Mouse (Mus musculus): ENCODE results near the gene Mtpn. TPM values are rescaled to one million over a fixed set of nuclear protein-coding genes. Genes with fewer than 3 reads are reported as not detected.

Mtpn gene
- 180 and 191 TPM in 2 replicates for polyA plus RNA-seq (2015; fragmentation: Nextera tagmentation; extraction: Ambion mirVana)

DNA sequence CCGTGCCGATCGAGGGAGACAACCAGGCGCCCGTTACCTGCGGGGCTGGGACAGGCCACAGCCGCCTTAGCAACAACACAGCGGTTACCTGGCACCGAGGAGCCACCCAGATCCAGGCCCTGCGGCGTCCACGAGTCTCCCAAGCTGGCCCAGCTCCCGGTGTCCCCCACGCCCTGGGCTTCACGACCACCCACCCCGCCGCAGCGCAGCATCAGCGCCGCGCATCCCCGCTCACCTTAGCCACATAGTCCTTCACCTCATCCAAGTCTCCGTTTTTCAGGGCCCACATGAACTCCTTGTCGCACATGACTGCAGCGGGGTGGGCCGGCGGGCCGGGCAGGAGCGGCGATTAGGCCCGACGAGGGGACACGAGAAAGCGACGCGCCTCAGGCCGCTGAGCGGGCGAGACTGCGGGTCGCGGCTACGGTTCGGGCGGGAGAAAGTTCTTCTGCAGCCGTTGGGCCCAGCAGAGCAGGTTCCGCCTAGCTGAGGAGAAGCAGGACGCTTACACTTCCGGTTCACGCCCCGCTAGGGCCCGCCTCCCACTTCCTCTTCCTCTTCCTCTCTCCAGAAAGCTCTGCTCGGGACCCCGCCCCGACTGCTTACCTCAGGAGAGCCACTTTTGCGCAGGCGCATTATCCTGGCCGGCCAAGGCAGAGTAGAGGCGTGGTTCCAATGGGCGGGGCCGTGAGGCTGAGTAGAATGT lies at the start of gene Mtpn:
TSS of gene Mtpn (minus strand) at position 585 of the 706 bp plus-strand sequence.
- peak; percentile 100 for ATAC-seq
- peaks cover 20% of the 10 kb centered on the region for H3K4me1 ChIP-seq (replicated peaks)
- H3K36me3 ChIP-seq = no peaks in the 10 kb centered on the region
- peak within 1 kb of the TSS; percentile 99 for H3K9ac ChIP-seq (replicated peaks)
- peak within 1 kb of the TSS; percentile 96 for H3K4me3 ChIP-seq (replicated peaks)
- H3K27me3 ChIP-seq = no peaks in the 10 kb centered on the region
- WGBS = 0% methylated on average over 61 of the region's 61 CpGs
- no peaks in the 10 kb centered on the region for H3K9me3 ChIP-seq
- peak within 1 kb of the TSS; percentile 87 for H3K4me2 ChIP-seq (replicated peaks)
- peak within 1 kb of the TSS; percentile 68 for H3K27ac ChIP-seq

DNA sequence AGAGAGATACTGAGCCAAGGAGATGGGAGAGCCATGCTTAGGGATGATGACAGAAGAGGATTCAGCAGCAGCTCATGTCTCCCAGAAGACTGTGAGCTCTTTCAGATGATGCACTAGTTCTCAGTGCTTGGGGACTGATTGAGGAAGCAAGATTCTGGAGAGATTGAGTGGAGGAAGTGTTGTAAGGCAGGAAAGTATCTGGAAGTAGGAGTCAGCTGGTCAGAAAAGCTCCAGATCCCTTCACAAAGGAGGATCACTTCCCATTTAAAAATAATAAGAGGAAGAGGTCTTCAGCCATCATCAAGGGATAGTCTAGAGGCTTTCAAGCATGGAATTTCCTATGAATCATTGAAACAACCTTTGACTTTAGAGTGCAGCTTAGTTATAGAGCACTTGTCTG lies 29.0 kb upstream of the Mtpn start:
- Histone ChIP-seq H3K27ac (no peak overlapping the region), H3K4me2 (replicated peaks) (no peak overlapping the region), H3K9me3 (no peaks in the 10 kb centered on the region), H3K4me3 (replicated peaks) (no peak overlapping the region), H3K4me1 (replicated peaks) (no peaks in the 10 kb centered on the region), H3K27me3 (no peaks in the 10 kb centered on the region), H3K9ac (replicated peaks) (no peak overlapping the region), H3K36me3 (no peaks in the 10 kb centered on the region)
- ATAC-seq = no peak

DNA sequence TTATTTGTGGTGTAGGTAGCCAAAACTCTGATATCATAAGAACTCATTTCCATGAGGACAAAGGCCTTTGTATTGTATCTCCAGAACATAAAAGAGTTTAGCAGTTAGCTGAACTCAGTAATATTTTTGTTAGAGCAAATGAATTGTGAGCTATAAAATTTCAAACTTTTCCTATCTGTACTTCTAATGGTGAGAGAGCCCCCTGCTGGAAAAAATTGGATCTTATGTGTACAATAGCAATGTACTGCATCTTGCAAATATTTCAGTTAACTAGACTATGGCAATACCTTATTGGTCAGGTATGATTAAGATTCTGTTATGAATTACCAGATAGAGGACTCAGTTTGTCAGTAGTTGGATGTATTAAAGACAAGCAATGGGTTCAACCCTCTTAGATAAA lies 28.1 kb upstream of the Mtpn start:
- no peaks in the 10 kb centered on the region for H3K4me1 ChIP-seq (replicated peaks)
- H3K9ac ChIP-seq (replicated peaks) = no peak overlapping the region
- no peak overlapping the region for H3K4me2 ChIP-seq (replicated peaks)
- no peaks in the 10 kb centered on the region for H3K36me3 ChIP-seq
- H3K4me3 ChIP-seq (replicated peaks) = no peak overlapping the region
- no peaks in the 10 kb centered on the region for H3K9me3 ChIP-seq
- no peak overlapping the region for H3K27ac ChIP-seq
- no peak for ATAC-seq
- H3K27me3 ChIP-seq = no peaks in the 10 kb centered on the region

DNA sequence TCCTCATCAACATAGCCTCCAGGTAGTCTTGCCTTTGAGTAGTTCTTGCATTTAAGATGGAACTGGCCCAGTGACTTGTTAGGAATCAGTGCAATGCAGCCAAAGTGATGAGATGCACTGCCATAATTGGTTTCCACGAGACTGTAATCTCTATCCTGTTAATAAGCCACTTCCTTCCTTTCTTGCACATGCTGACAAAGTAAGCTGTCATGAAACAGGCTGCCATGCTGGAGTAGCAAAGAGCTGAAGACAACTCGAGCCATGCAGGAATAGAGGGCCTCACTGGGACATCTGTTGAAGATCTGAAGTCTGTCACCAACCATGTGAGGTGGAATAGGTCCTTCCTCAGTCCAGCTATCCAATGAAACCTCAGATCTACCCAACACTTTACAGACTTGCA lies 20.3 kb upstream of the Mtpn start:
- no peak overlapping the region for H3K4me2 ChIP-seq (replicated peaks)
- whole genome bisulfite sequencing = 85% methylated on average over 2 of the region's 2 CpGs
- no peaks in the 10 kb centered on the region for H3K27me3 ChIP-seq
- no peaks in the 10 kb centered on the region for H3K4me1 ChIP-seq (replicated peaks)
- no peak for ATAC-seq
- H3K27ac ChIP-seq = no peak overlapping the region
- H3K36me3 ChIP-seq = no peaks in the 10 kb centered on the region
- H3K9ac ChIP-seq (replicated peaks) = no peak overlapping the region
- no peaks in the 10 kb centered on the region for H3K9me3 ChIP-seq
- H3K4me3 ChIP-seq (replicated peaks) = no peak overlapping the region

DNA sequence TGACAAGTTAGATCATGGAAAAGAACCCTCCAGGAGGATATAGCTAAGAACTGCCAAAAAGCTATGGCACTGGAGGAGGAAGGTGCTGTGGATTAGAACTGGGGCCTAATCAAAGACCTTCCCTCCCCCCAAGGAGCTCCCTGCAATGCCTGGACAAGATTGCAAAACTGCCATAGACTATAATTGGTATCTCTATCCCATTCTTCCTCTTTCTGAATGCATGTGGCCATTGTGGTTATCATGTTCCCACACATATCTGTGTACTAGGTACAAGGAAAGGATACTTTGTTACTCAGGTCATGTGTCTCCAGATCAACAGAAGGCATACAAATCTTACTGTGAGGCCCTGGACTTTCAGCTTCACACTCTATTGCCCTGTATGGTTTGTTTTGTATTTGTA lies 4.7 kb upstream of the Mtpn start:
- no peak overlapping the region for H3K4me3 ChIP-seq (replicated peaks)
- H3K4me1 ChIP-seq (replicated peaks) = no peaks in the 10 kb centered on the region
- H3K9me3 ChIP-seq = peaks cover 11% of the 10 kb centered on the region
- no peaks in the 10 kb centered on the region for H3K36me3 ChIP-seq
- no peaks in the 10 kb centered on the region for H3K27me3 ChIP-seq
- no peak for ATAC-seq
- no peak overlapping the region for H3K27ac ChIP-seq
- H3K4me2 ChIP-seq (replicated peaks) = no peak overlapping the region
- no peak overlapping the region for H3K9ac ChIP-seq (replicated peaks)

DNA sequence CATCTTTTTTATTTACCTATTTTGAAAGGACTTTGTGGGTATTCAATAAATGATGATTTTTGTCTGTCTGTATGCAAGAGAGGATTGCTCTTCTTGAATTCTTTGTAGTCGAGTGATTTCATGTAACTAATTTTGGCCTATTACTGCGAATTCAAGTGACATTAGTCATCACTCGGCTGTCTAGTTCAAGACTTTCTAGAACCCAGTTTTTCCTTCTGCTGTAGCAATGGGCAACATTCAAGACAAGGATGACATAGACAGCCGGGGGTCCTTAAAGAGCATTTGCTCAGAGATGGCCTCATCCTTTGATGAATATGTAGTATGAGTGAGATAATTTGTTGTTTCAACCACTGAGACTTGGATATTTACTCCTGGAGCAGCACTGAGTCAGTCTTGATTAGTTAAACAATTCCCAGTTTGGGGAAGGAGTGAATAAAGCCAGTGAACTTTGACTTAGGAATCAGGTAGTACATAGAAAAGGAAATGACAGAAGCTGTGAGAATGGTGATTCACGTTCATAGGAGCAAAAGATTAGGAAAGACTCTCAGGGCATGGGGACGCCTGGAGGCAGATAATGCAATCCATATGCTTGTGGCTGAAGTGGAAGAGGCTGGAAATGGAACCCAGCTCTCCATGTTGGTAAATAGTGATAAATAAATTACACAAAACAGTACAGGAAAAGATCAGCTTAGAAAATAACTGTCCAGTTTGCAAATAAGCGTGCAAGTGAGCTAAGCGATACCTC lies 3.1 kb upstream of the Mtpn start:
- Histone ChIP-seq H3K27me3 (no peaks in the 10 kb centered on the region), H3K36me3 (no peaks in the 10 kb centered on the region), H3K27ac (no peak overlapping the region), H3K4me3 (replicated peaks) (no peak overlapping the region), H3K9ac (replicated peaks) (no peak overlapping the region), H3K4me1 (replicated peaks) (peaks cover 12% of the 10 kb centered on the region), H3K4me2 (replicated peaks) (no peak overlapping the region), H3K9me3 (peaks cover 11% of the 10 kb centered on the region)
- no peak for ATAC-seq
- 84% methylated on average over 8 of the region's 8 CpGs for WGBS

DNA sequence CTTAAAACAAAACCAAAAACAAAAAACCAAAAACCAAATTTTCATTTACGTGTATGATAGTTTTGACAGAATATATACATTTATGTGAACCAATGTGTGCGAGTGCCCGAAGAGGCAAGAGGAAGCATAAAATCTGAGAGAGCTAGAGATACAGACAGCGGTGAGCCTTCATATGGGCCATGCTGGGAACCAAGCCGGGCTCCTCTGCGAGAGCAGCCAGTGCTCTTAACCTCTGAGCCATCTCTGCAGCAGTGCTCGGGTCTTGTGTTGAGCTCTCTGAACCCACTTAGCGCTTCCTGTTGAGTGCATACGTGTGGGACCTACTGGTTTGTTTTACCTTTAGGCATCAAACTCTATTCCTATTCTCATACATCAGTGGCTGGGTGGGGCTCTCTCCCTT lies 689 bp upstream of the Mtpn start:
- Histone ChIP-seq H3K36me3 (no peaks in the 10 kb centered on the region), H3K4me1 (replicated peaks) (peaks cover 20% of the 10 kb centered on the region), H3K4me2 (replicated peaks) (no peak overlapping the region), H3K27me3 (no peaks in the 10 kb centered on the region), H3K27ac (no peak overlapping the region), H3K9ac (replicated peaks) (no peak overlapping the region), H3K4me3 (replicated peaks) (no peak overlapping the region), H3K9me3 (no peaks in the 10 kb centered on the region)
- ATAC-seq = no peak
- WGBS = 93% methylated on average over 9 of the region's 9 CpGs

DNA sequence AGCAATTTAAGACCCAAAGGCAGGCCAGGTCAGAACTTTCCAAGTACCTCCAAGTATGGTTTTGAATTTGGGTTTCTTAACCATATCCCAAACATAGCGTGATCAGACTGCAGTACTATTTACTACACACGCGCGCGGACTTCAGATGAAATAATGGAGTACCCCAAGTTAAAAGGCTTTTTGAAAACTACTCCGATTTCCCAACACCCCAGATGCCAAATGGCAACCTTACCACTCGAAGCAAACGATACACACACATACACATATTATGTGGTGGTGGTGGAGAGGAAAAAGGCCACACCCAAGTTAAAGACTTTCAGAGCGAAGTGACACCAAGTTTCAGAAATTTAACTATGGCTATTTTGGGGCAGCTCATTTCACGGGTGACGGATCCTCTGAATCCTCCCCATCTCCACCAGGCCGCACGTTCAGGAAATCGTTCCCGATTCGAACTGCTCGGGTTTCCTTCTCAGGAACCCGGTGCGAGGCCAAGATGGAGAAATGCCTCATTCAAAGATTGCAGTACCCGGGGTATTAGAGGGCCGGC lies 858 bp downstream of the Mtpn start:
- Histone ChIP-seq H3K36me3 (no peaks in the 10 kb centered on the region), H3K9ac (replicated peaks) (peak overlapping the region; percentile 99), H3K27me3 (no peaks in the 10 kb centered on the region), H3K27ac (peak overlapping the region; percentile 68), H3K4me3 (replicated peaks) (peak overlapping the region; percentile 96), H3K9me3 (no peaks in the 10 kb centered on the region), H3K4me2 (replicated peaks) (peak overlapping the region; percentile 87), H3K4me1 (replicated peaks) (peaks cover 20% of the 10 kb centered on the region)
- 5% methylated on average over 21 of the region's 21 CpGs for WGBS
- ATAC-seq = no peak

DNA sequence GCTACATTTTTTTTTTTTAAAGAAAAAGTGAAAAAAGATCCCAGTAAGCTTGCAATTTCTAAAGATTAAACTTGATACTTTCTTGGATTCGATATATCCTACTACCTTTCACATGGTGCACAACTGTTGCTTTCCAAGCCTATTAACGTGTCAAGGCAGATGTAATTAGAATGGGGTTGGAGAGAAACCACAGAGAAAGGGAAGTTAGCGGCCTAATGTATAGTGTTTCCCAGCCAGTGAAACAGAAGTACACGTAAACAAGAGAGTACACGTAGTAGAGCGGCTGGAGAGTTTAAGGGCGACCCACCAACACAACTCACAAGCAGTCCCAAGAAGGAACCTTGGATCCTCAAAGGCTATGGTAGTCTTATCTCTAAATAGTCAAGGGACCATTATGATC lies 3.7 kb downstream of the Mtpn start:
- H3K9ac ChIP-seq (replicated peaks) = no peak overlapping the region
- ATAC-seq = no peak
- peaks cover 20% of the 10 kb centered on the region for H3K4me1 ChIP-seq (replicated peaks)
- H3K9me3 ChIP-seq = no peaks in the 10 kb centered on the region
- H3K4me3 ChIP-seq (replicated peaks) = no peak overlapping the region
- no peak overlapping the region for H3K4me2 ChIP-seq (replicated peaks)
- H3K36me3 ChIP-seq = no peaks in the 10 kb centered on the region
- H3K27me3 ChIP-seq = no peaks in the 10 kb centered on the region
- no peak overlapping the region for H3K27ac ChIP-seq
- 92% methylated on average over 7 of the region's 7 CpGs for WGBS

DNA sequence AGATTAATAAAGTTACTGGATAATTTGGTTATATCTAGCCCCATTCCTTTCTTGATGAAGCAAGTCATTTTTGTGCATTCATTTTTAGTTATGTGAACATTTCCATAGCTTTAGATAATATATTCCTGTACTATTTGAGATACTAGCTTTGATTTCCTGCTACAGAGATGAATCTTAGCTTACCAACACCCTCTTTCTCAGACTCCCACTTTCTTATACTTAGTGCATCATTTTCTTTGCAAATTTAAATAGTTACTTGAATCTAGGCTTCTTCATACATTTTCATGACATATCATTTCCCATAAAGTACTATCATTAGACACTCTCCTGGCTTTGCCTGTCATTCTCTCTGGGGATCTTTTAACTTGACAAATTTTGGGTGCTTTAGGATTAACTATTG lies 26.3 kb downstream of the Mtpn start:
- Histone ChIP-seq H3K9me3 (no peaks in the 10 kb centered on the region), H3K27ac (no peak overlapping the region), H3K4me3 (replicated peaks) (no peak overlapping the region), H3K27me3 (no peaks in the 10 kb centered on the region), H3K36me3 (peaks cover 23% of the 10 kb centered on the region), H3K4me1 (replicated peaks) (no peaks in the 10 kb centered on the region), H3K9ac (replicated peaks) (no peak overlapping the region), H3K4me2 (replicated peaks) (no peak overlapping the region)
- ATAC-seq = no peak

DNA sequence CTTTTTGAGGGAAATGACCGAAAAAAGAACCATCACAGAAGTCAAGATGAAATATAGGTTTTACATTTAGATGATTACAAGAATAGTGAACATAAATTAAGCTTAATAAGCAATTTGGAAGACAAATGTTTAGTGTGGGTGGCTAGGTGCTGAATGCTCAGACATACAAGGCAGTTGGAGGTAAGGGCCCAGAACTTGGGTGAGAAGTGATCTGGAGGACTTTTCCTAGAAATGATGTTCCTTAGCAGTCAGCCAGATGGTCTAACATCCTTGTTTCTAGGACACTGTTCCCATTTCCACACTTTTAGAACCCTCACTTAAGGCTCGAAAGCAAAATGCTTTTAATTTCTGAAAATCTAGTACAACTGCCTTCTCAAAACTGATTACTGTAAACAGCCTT lies 34.9 kb downstream of the Mtpn start:
- no peak for ATAC-seq
- no peak overlapping the region for H3K4me3 ChIP-seq (replicated peaks)
- H3K27me3 ChIP-seq = no peaks in the 10 kb centered on the region
- WGBS = 96% methylated on average over 2 of the region's 2 CpGs
- no peak overlapping the region for H3K4me2 ChIP-seq (replicated peaks)
- H3K9ac ChIP-seq (replicated peaks) = no peak overlapping the region
- H3K27ac ChIP-seq = no peak overlapping the region
- H3K4me1 ChIP-seq (replicated peaks) = no peaks in the 10 kb centered on the region
- H3K9me3 ChIP-seq = no peaks in the 10 kb centered on the region
- H3K36me3 ChIP-seq = no peaks in the 10 kb centered on the region

DNA sequence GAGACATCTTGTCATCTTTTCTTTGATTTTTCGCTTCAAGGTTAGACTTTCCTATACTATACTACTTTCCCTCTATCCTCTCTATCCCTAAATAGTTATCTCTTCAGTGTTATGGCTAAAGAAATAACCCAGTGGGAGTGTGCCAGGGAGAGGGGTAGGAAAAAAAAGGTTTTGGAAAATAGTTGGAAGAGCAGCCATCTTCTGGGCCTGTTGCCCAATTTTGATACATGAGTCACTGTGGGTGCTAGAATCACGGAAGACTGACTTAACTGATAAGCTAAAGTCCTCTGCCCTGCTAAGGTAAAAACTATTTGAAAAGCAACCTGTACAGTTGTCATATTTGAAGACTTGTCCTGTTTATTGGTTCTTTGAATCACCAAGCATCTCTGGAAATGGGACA lies 36.8 kb downstream of the Mtpn start:
- Histone ChIP-seq H3K4me1 (replicated peaks) (no peaks in the 10 kb centered on the region), H3K4me2 (replicated peaks) (no peak overlapping the region), H3K9ac (replicated peaks) (no peak overlapping the region), H3K4me3 (replicated peaks) (no peak overlapping the region), H3K9me3 (no peaks in the 10 kb centered on the region), H3K27ac (no peak overlapping the region), H3K36me3 (no peaks in the 10 kb centered on the region), H3K27me3 (no peaks in the 10 kb centered on the region)
- ATAC-seq = no peak
- WGBS = 89% methylated on average over 2 of the region's 2 CpGs

All from midbrain, embryonic 13.5 days (tissue).